Mouse (Mus musculus) thymus, adult 2 months (tissue): Measurements from ENCODE around the gene Ankrd55.

ENCODE experiments used
- CTCF ChIP-seq: fragments of 200-500 bp; IDR thresholded peaks from 2 replicates; pipeline ENCODE4 v1.5.1; 2012; ENCODE audit warnings: mild to moderate bottlenecking, control low read depth, low read length, moderate library complexity, borderline replicate concordance; ENCODE audit not compliant: control insufficient read depth, poor library complexity, insufficient read depth; ENCODE audit errors: extremely low read depth
- POLR2A ChIP-seq: fragments of 200-500 bp; IDR thresholded peaks from 2 replicates; pipeline ENCODE4 v1.6.1; 2012; ENCODE audit warnings: mild to moderate bottlenecking, low read length, control low read depth, moderate library complexity; ENCODE audit not compliant: control insufficient read depth, poor library complexity, insufficient read depth; ENCODE audit errors: extremely low read depth

GRCm38 (mm10) chr13:112289981-112290380, 1.7 kb downstream of the Ankrd55 start:
- TF ChIP-seq POLR2A = no peak
- no peak for TF ChIP-seq CTCF
